Mouse (Mus musculus) cerebellum, adult 2 months (tissue): Measurements from ENCODE around the gene Dmrtc2. TPM values are rescaled to one million over a fixed set of nuclear protein-coding genes. Genes with fewer than 3 reads are reported as not detected.
"Not testable (repeated sequence)": the region's sequence is repeated elsewhere in the genome, so short reads cannot be mapped to it uniquely, and the experiment has no call there.

ENCODE experiments used
- DNase-seq, 2 experiments: peaks; one replicate each; pipeline ENCODE4 v3.0.0; 2021
- H3K27ac ChIP-seq: fragments of 200-500 bp; 2 replicates; pipeline ENCODE4 v1.5.1; 2012; ENCODE audit warnings: low read length, control low read depth, inconsistent platforms; ENCODE audit not compliant: insufficient read depth
- H3K27me3 ChIP-seq: fragments of 200-500 bp; 2 replicates; pipeline ENCODE4 v1.6.1; 2012; ENCODE audit warnings: inconsistent platforms, mild to moderate bottlenecking, low read length, moderate library complexity; ENCODE audit not compliant: control insufficient read depth, insufficient read depth
- H3K4me1 ChIP-seq: fragments of 200-500 bp; 2 replicates; pipeline ENCODE4 v1.6.1; 2011; ENCODE audit warnings: low read length; ENCODE audit not compliant: control insufficient read depth, insufficient read depth
- H3K4me3 ChIP-seq: fragments of 200-500 bp; replicated peaks from 2 replicates; pipeline ENCODE3; 2011; ENCODE audit warnings: mild to moderate bottlenecking, low read depth, low read length, control low read depth; ENCODE audit not compliant: insufficient read depth
- CTCF ChIP-seq: fragments of 200-500 bp; IDR thresholded peaks from 2 replicates; pipeline ENCODE4 v1.5.1; 2011; ENCODE audit warnings: low read depth, mild to moderate bottlenecking, control low read depth, low read length, moderate library complexity, borderline replicate concordance; ENCODE audit not compliant: insufficient read depth
- POLR2A ChIP-seq: fragments of 200-500 bp; IDR thresholded peaks from 2 replicates; pipeline ENCODE4 v1.6.1; 2011; ENCODE audit warnings: low read length, control low read depth, borderline replicate concordance; ENCODE audit not compliant: insufficient read depth
- WGBS: fragments of 180-500 bp; shearing (Covaris S2); methylation state at CpG from one replicate; pipeline ENCODE4 v1.1.7; 2018; 5-methylcytosine and 5-hydroxymethylcytosine counted together
- polyA plus RNA-seq: library from polyadenylated mRNA; depleted of rRNA; stranded (reverse); fragments of >200 nt; gene quantifications from 2 replicates; pipeline ENCODE4 v1.2.3, GENCODE M21; 2012

Gene Dmrtc2
- polyA plus RNA-seq, 1 experiment: not detected

DNA sequence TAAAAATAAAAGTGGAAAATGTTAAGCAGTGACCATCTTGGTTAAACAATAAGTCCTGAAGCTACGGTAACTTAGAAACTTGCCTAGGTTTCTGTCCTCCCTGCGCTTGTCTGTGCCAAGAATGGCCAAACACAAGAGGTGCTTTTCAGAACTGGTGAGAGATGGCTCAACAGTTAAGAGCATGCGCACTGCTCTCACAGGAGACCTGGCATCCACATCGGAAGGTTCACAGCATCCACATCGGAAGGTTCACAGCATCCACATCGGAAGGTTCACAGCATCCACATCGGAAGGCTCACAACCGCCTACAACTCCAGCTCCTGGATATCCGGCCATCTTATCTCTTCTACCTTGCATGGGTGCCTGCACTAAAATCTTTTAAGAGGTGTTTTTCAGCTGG lies 24.7 kb upstream of the Dmrtc2 start:
- Histone ChIP-seq H3K4me1 (no peaks in the 10 kb centered on the region), H3K27ac (no peak overlapping the region), H3K4me3 (no peak overlapping the region), H3K27me3 (no peaks in the 10 kb centered on the region)
- TF ChIP-seq CTCF: no peak
- TF ChIP-seq POLR2A: no peak
- DNase-seq: no peak
- WGBS: 82% methylated on average over 9 of the region's 9 CpGs

DNA sequence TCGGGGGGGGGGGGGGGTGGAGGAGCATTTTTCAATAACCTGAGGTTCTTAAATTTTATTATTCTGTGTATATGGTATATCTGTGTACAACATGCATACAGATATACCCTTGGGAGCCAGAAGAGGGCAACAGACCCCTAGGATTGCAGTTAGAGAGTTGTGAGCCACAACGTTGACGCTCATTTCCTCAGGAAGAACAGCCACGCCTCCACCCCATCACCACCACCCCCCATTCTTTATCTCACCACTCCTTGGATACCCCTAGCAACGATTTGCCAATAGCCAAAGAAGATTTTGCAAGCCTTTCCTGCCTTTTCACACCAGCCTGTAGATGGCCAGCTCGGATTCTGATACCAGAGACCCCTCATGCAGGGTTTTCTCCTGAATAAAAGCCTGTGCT lies 24.1 kb upstream of the Dmrtc2 start:
- no peak for DNase-seq
- Histone ChIP-seq H3K27ac (no peak overlapping the region), H3K4me3 (no peak overlapping the region), H3K4me1 (no peaks in the 10 kb centered on the region), H3K27me3 (no peaks in the 10 kb centered on the region)
- 18% methylated on average over 6 of the region's 6 CpGs for WGBS
- TF ChIP-seq POLR2A (no peak), CTCF (no peak)

DNA sequence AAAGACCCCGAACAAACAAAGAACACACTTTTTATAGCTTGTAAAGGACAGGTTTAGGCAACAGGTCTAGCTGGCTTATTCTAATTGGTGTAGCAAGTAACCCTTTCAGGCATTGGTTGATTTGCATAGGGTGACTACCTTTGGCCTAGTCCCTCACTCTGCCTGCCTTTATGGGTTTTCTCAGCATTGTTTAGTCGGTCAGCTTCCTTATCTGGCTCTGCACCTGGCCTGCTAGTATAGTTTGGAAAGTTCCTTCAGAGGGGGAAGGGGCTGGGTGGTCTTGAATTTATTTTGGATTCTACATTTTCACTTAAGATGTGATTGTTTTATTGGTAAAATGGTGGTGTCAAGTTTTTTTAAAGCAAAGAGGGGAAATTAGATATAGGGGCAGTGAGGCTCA lies 23.3 kb upstream of the Dmrtc2 start:
- WGBS: 49% methylated on average over 2 of the region's 2 CpGs
- not testable (repeated sequence) for H3K27ac ChIP-seq, DNase-seq, H3K4me1 ChIP-seq, H3K4me3 ChIP-seq, H3K27me3 ChIP-seq

DNA sequence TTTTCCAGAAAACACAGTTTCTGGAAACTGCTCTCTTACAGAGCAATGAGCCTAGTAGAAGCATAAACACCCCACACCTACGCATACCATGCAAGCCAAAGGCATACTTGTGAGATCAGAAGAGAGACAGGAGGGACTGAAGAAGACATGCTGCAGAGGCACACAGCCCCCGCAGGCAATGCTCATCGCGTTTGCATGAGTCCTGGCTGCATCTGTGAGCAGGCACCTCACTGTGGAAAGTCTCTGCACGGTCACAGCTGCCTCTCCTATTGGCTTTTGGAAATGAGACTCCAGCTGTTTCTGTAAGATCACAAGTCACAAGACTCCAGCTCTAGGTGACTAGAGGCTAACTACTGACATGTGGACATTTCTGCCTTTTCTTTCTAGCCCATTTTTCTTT lies 19.7 kb upstream of the Dmrtc2 start:
- WGBS: 23% methylated on average over 5 of the region's 5 CpGs
- Histone ChIP-seq H3K4me1 (no peaks in the 10 kb centered on the region), H3K27ac (no peak overlapping the region), H3K27me3 (no peaks in the 10 kb centered on the region), H3K4me3 (no peak overlapping the region)
- no peak for DNase-seq
- TF ChIP-seq CTCF: no peak
- TF ChIP-seq POLR2A: no peak

DNA sequence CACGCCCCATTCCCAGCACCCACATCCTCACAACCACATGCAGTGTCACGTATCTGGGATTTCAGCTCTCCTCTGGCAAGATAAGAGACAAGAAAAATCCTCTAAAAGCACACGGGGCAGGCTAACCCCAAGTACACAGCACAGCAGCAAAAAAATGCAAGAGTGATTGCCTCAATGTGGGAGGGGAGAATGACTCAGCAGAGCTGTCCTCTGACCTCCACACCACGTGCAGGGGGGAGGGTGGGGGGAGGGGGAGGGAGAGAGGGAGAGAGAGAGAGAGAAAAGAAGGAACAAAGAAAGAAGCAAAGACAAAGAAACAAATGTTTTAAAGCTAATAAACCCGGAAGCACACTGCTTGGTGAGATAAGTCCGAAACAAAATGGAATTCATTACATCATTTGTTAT lies 19.0 kb upstream of the Dmrtc2 start:
- TF ChIP-seq CTCF (no peak), POLR2A (no peak)
- Histone ChIP-seq H3K27me3 (no peaks in the 10 kb centered on the region), H3K27ac (no peak overlapping the region), H3K4me1 (no peaks in the 10 kb centered on the region), H3K4me3 (no peak overlapping the region)
- DNase-seq: no peak
- WGBS: 39% methylated on average over 6 of the region's 6 CpGs

DNA sequence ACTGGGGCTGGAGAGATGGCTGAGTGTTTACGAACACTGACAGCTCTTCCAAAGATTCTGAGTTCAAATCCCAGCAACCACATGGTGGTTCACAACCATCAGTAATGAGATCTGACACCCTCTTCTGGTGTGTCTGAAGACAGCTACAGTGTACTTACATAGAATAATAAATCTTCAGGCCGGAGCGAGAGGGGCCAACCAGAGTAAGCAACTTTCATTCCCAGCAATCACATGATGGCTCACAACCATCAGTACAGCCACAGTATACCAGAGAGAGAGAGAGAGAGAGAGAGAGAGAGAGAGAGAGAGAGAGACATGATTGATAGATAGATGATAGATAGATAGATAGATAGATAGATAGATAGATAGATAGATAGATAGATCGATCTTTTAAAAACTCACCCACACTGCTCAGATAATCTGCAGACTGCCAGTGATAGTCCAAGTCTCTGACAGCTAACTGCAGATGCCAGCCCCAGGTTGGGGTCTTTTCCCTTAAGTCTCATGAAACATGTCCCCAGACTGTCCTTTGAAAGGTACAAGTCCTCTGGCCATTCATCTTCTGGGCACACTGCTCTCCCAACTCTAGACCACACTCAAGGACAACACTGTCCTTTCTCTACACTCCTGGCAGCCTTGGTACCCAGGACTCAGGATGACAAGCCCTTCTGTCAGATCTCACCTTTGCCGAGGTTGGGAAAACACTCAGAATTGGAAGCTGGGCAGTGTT lies 18.1 kb upstream of the Dmrtc2 start:
- TF ChIP-seq POLR2A (no peak), CTCF (no peak)
- H3K4me3 ChIP-seq: no peak overlapping the region
- WGBS: 78% methylated on average over 5 of the region's 5 CpGs

DNA sequence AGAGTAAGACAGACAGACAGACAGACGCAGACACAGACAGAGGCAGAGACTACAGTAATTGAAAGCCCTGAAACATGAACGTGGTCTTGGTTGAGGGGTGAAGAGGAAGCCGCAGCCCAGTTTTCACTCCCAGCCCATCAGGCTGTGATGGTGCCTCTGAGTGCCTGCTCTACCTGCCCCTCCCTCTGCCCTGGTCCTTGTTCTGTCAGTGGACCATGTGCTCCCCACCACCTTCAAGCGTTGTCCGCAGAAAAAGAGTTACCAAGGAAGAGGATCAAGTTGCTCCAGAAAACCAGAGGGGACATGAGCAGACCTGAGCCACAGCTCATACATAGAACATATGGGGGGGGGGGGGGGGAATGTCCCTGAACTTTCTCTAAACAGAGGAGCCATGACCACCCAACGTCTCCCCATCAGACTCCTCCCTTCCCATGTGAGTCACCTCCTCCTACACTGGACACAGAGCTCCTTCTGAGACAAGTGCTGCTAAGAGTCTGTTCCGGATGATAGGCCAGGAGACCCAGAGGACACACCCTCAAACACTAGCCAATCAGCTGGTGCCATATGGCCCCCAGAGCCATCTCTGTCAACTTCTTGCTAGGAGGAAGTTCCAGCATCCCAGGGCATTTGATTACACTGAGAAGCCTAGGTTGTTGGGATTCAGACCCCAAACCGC lies 17.2 kb upstream of the Dmrtc2 start:
- no peak for DNase-seq
- H3K4me3 ChIP-seq: no peak overlapping the region
- H3K27ac ChIP-seq: no peak overlapping the region
- TF ChIP-seq POLR2A: no peak
- no peak for TF ChIP-seq CTCF
- H3K4me1 ChIP-seq: no peaks in the 10 kb centered on the region
- WGBS: 78% methylated on average over 8 of the region's 8 CpGs
- no peaks in the 10 kb centered on the region for H3K27me3 ChIP-seq

More for the DNA sequence above, 18.1 kb upstream of the Dmrtc2 start:
- Histone ChIP-seq H3K27ac (no peak overlapping the region), H3K27me3 (no peaks in the 10 kb centered on the region), H3K4me1 (no peaks in the 10 kb centered on the region)
- no peak for DNase-seq

DNA sequence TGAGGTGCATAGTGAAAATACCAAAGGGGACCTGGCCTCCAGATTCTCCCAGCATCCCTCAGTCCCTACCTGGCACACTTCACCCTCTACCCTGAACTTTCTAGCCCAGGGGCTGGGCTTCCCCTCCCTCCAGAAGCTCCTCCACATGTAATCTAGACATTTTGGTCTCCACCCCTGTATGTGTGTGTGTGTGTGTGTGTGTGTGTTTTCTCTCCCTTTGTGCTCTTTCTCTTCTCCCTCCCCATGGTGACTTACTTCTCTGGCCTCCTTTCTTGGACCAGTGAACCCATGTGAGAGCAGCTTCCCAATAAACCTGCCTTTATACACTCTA lies 16.7 kb upstream of the Dmrtc2 start:
- no peak for TF ChIP-seq POLR2A
- TF ChIP-seq CTCF: no peak
- DNase-seq: no peak
- Histone ChIP-seq H3K27ac (no peak overlapping the region), H3K4me3 (no peak overlapping the region), H3K27me3 (no peaks in the 10 kb centered on the region), H3K4me1 (no peaks in the 10 kb centered on the region)
